Mouse (Mus musculus) heart, embryonic 10.5 days (tissue): ENCODE measurements at regions not wholly inside any gene's neighbourhood (a gene's known extent, or its start where the extent isn't known, plus 50 kb on each side); places are given as distances from the start of the nearest gene placed in this dataset.
A peak's percentile ranks its signal among the peaks of the same experiment; 100 is the strongest.

Experiments
- DNase-seq: peaks from one replicate; pipeline ENCODE4 v3.0.0-alpha.2; 2017; ENCODE audit warnings: low spot score
- H3K27ac ChIP-seq: fragments of 300-500 bp; sonication (generic); 2 replicates; pipeline ENCODE4 v1.5.1; 2016; ENCODE audit warnings: mild to moderate bottlenecking
- H3K27me3 ChIP-seq: fragments of 300-500 bp; sonication (generic); 2 replicates; pipeline ENCODE4 v1.6.1; 2016; ENCODE audit warnings: mild to moderate bottlenecking; ENCODE audit not compliant: poor library complexity, insufficient read depth, severe bottlenecking
- H3K36me3 ChIP-seq: fragments of 300-500 bp; sonication (generic); 2 replicates; pipeline ENCODE4 v1.6.1; 2016; ENCODE audit warnings: mild to moderate bottlenecking, moderate library complexity
- H3K4me1 ChIP-seq: fragments of 300-500 bp; sonication (generic); 2 replicates; pipeline ENCODE4 v1.6.1; 2016; ENCODE audit warnings: mild to moderate bottlenecking
- H3K4me3 ChIP-seq: fragments of 300-500 bp; sonication (generic); 2 replicates; pipeline ENCODE4 v1.5.1; 2016; ENCODE audit warnings: mild to moderate bottlenecking, moderate library complexity
- H3K9me3 ChIP-seq: fragments of 300-500 bp; sonication (generic); 2 replicates; pipeline ENCODE4 v1.6.1; 2016; ENCODE audit warnings: mild to moderate bottlenecking, moderate library complexity
- WGBS: fragments of 180-500 bp; shearing (Covaris S2); methylation state at CpG from one replicate; pipeline ENCODE4 v1.1.7; 2016; 5-methylcytosine and 5-hydroxymethylcytosine counted together

- Histone ChIP-seq H3K4me1 (peaks cover 4% of the 10 kb centered on the region), H3K9me3 (no peaks in the 10 kb centered on the region), H3K36me3 (no peaks in the 10 kb centered on the region), H3K27ac (no peak overlapping the region), H3K4me3 (no peak overlapping the region), H3K27me3 (no peaks in the 10 kb centered on the region)
- WGBS: 66% methylated on average over 3 of the region's 3 CpGs
- DNase-seq: no peak
Observed at GRCm38 (mm10) chr1:57579086-57579485, 172.2 kb upstream of the Tyw5 start.

GRCm38 (mm10) chr1:57593707-57594589 is 180.0 kb upstream of the Spats2l start:
- no peaks in the 10 kb centered on the region for H3K4me1 ChIP-seq
- WGBS: 87% methylated on average over 7 of the region's 7 CpGs
- H3K4me3 ChIP-seq: no peak overlapping the region
- H3K36me3 ChIP-seq: no peaks in the 10 kb centered on the region
- H3K27ac ChIP-seq: no peak overlapping the region
- no peak for DNase-seq
- H3K9me3 ChIP-seq: no peaks in the 10 kb centered on the region
- H3K27me3 ChIP-seq: no peaks in the 10 kb centered on the region

GRCm38 (mm10) chr1:57594815-57595214 is 179.1 kb upstream of the Spats2l start:
- DNase-seq: no peak
- H3K4me1 ChIP-seq: no peaks in the 10 kb centered on the region
- H3K4me3 ChIP-seq: no peak overlapping the region
- no peaks in the 10 kb centered on the region for H3K27me3 ChIP-seq
- 85% methylated on average over 5 of the region's 5 CpGs for WGBS
- H3K36me3 ChIP-seq: no peaks in the 10 kb centered on the region
- no peaks in the 10 kb centered on the region for H3K9me3 ChIP-seq
- no peak overlapping the region for H3K27ac ChIP-seq

DNA sequence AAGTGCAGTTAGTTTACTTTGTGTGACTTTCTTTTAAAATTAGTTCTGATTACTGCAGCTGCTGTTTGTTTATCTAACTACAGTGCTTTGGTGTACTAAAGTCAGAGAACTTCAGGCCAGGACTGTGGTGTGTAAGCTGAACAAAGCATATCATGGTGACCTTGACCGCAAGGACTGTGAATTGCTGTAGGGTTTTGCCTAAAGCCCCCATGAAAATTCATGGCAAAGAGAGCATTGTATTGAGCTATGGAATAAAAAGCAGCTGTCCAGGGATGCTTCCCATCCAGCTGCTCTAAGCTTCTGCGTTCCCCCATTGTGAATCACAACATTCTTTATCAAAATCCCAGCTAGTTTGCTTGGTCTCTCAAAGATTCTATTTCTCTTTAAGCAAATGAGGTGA is 173.0 kb upstream of the Spats2l start:
- no peaks in the 10 kb centered on the region for H3K9me3 ChIP-seq
- 84% methylated on average over 2 of the region's 2 CpGs for WGBS
- no peak overlapping the region for H3K27ac ChIP-seq
- H3K4me3 ChIP-seq: no peak overlapping the region
- H3K36me3 ChIP-seq: no peaks in the 10 kb centered on the region
- DNase-seq: no peak
- H3K27me3 ChIP-seq: no peaks in the 10 kb centered on the region
- peaks cover 6% of the 10 kb centered on the region; the same call in 1 of the 2 replicates for H3K4me1 ChIP-seq

DNA sequence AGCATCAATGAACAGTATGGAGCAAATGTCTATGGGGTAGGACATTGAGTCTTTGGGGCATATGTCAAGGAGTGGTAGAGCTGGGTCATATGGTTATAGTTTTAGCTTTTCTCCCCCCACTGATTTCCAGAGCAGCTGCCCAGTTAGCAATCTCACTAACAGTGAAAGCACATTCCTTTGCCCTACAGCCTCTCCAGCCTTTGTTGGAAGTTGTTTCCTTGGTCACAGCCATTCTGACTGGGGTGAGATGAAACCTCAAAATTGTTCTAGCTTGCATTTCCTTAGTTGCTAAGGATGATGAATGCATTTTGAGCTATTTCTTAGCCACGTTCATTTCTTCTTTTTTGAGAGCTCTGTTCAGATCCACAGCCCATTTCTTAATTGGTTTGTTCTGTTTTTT is 168.4 kb upstream of the Spats2l start:
- Histone ChIP-seq H3K9me3 (no peaks in the 10 kb centered on the region), H3K27ac (no peak overlapping the region), H3K36me3 (no peaks in the 10 kb centered on the region), H3K27me3 (no peaks in the 10 kb centered on the region), H3K4me3 (no peak overlapping the region), H3K4me1 (peaks cover 9% of the 10 kb centered on the region; the same call in 1 of the 2 replicates)
- 87% methylated on average over 1 of the region's 1 CpGs for WGBS
- DNase-seq: no peak

DNA sequence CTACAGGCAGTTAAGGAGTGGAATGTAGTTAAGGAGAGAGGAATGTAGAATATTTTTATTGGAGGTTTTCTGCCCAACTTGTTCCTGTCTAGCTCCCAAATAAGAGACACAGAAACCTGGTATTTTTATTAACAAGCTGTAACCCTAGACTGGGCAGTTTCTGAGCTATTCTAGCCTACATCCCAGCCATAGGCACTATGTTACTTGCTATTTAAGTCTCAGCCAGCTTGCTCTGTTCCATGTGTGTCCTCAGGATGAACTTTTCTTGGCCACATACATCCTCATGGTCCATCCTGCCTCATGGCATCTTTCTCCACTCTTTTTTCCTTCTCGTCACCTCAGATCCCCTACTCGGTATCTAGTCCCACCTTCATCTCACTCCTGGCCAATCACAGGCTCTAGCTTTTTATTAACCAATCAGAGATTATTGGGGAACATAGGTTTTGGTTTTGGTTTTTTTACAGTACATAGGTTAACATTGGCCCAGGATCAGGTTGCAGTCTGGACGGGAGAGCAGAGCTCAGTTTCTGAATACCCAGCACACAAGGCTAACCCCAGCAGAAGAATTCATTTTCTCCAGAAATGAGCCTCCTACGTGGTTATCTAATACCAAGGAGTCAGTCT is 167.8 kb upstream of the Spats2l start:
- H3K36me3 ChIP-seq: no peaks in the 10 kb centered on the region
- no peak for DNase-seq
- WGBS: 62% methylated on average over 4 of the region's 4 CpGs

GRCm38 (mm10) chr1:57607026-57607425 is 166.9 kb upstream of the Spats2l start:
- WGBS: 69% methylated on average over 8 of the region's 8 CpGs

More for the DNA sequence above, 167.8 kb upstream of the Spats2l start:
- no peak overlapping the region for H3K4me3 ChIP-seq
- H3K27me3 ChIP-seq: no peaks in the 10 kb centered on the region
- no peak overlapping the region for H3K27ac ChIP-seq
- no peaks in the 10 kb centered on the region for H3K9me3 ChIP-seq
- peaks cover 9% of the 10 kb centered on the region; the same call in 1 of the 2 replicates for H3K4me1 ChIP-seq

GRCm38 (mm10) chr1:57607626-57608422 is 166.1 kb upstream of the Spats2l start:
- no peak for DNase-seq
- Histone ChIP-seq H3K4me3 (no peak overlapping the region), H3K27me3 (no peaks in the 10 kb centered on the region), H3K27ac (no peak overlapping the region), H3K4me1 (peaks cover 9% of the 10 kb centered on the region; the same call in 1 of the 2 replicates), H3K36me3 (no peaks in the 10 kb centered on the region), H3K9me3 (no peaks in the 10 kb centered on the region)
- WGBS: 49% methylated on average over 11 of the region's 12 CpGs

More at GRCm38 (mm10) chr1:57607026-57607425, 166.9 kb upstream of the Spats2l start:
- H3K36me3 ChIP-seq: no peaks in the 10 kb centered on the region
- H3K27me3 ChIP-seq: no peaks in the 10 kb centered on the region
- H3K9me3 ChIP-seq: no peaks in the 10 kb centered on the region
- no peak for DNase-seq
- no peak overlapping the region for H3K4me3 ChIP-seq
- peaks cover 9% of the 10 kb centered on the region; the same call in 1 of the 2 replicates for H3K4me1 ChIP-seq
- no peak overlapping the region for H3K27ac ChIP-seq

GRCm38 (mm10) chr1:57608423-57608679 is 165.6 kb upstream of the Spats2l start:
- no peaks in the 10 kb centered on the region for H3K27me3 ChIP-seq
- H3K27ac ChIP-seq: no peak overlapping the region
- DNase-seq: no peak
- 27% methylated on average over 2 of the region's 2 CpGs for WGBS
- no peaks in the 10 kb centered on the region for H3K36me3 ChIP-seq
- no peak overlapping the region for H3K4me3 ChIP-seq
- H3K9me3 ChIP-seq: no peaks in the 10 kb centered on the region
- H3K4me1 ChIP-seq: peaks cover 14% of the 10 kb centered on the region

GRCm38 (mm10) chr1:57609307-57609706 is 164.7 kb upstream of the Spats2l start:
- DNase-seq: no peak
- H3K36me3 ChIP-seq: no peaks in the 10 kb centered on the region
- H3K27me3 ChIP-seq: no peaks in the 10 kb centered on the region
- H3K27ac ChIP-seq: no peak overlapping the region
- H3K4me1 ChIP-seq: peaks cover 16% of the 10 kb centered on the region
- 58% methylated on average over 6 of the region's 6 CpGs for WGBS
- H3K4me3 ChIP-seq: no peak overlapping the region
- H3K9me3 ChIP-seq: no peaks in the 10 kb centered on the region

DNA sequence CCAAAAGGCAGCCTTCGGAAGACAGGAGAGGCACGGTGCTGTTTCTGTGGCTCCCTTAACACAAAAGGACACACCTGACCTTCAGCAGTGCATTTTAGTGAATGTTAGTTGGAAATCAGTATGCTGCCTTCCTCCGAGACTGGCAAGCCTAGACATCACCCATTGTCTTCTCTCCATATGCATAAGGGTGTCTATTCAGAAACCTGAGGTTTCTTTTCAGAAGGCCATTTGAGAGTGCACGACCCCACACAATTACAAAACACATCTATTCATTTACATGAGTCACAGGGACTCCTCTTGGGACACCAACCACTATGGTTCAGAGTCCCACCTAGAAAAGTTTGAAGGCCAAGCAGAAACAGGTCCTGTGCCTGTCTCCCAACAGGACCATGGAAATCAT is 161.8 kb upstream of the Spats2l start:
- Histone ChIP-seq H3K4me1 (peaks cover 7% of the 10 kb centered on the region), H3K36me3 (no peaks in the 10 kb centered on the region), H3K4me3 (no peak overlapping the region), H3K9me3 (no peaks in the 10 kb centered on the region), H3K27ac (no peak overlapping the region), H3K27me3 (no peaks in the 10 kb centered on the region)
- DNase-seq: no peak
- 75% methylated on average over 4 of the region's 4 CpGs for WGBS

- no peak for DNase-seq
- H3K27me3 ChIP-seq: no peaks in the 10 kb centered on the region
- WGBS: 14% methylated on average over 17 of the region's 17 CpGs
- peak overlapping the region; percentile 53 for H3K4me3 ChIP-seq
- H3K36me3 ChIP-seq: no peaks in the 10 kb centered on the region
- peak overlapping the region; percentile 82 for H3K27ac ChIP-seq
- H3K9me3 ChIP-seq: no peaks in the 10 kb centered on the region
- H3K4me1 ChIP-seq: peaks cover 7% of the 10 kb centered on the region
Observed at GRCm38 (mm10) chr1:57612931-57613804, 160.8 kb upstream of the Spats2l start.
